Mouse (Mus musculus) lung, embryonic 16.5 days (tissue): ENCODE results near the gene Tia1. TPM values are rescaled to one million over a fixed set of nuclear protein-coding genes. Genes with fewer than 3 reads are reported as not detected.
A peak's percentile ranks its signal among the peaks of the same experiment; 100 is the strongest.

ENCODE experiments used
- ATAC-seq: fragments of 200-750 bp; cut with Nextera tagmentation; 2 replicates; pipeline ENCODE4 v1.8.0; 2017; ENCODE audit warnings: low read depth, mild to moderate bottlenecking, moderate library complexity
- H3K27ac ChIP-seq: fragments of 300-500 bp; sonication (generic); 2 replicates; pipeline ENCODE4 v1.5.1; 2014; ENCODE audit warnings: mild to moderate bottlenecking, control low read depth, low read length
- H3K27me3 ChIP-seq: fragments of 300-500 bp; sonication (generic); 2 replicates; pipeline ENCODE4 v1.6.1; 2014; ENCODE audit warnings: low read depth, low read length, mixed read lengths; ENCODE audit not compliant: control insufficient read depth, insufficient read depth
- H3K36me3 ChIP-seq: fragments of 300-500 bp; sonication (generic); 2 replicates; pipeline ENCODE4 v1.6.1; 2014; ENCODE audit warnings: low read length; ENCODE audit not compliant: control insufficient read depth, insufficient read depth
- H3K4me1 ChIP-seq: fragments of 300-500 bp; sonication (generic); replicated peaks from 2 replicates; pipeline ENCODE4 v1.6.1; 2014; ENCODE audit warnings: low read length, mixed read lengths; ENCODE audit not compliant: control insufficient read depth, insufficient read depth
- H3K4me2 ChIP-seq: fragments of 300-500 bp; sonication (generic); 2 replicates; pipeline ENCODE4 v1.6.1; 2014; ENCODE audit warnings: low read depth, low read length, control low read depth
- H3K4me3 ChIP-seq: fragments of 300-500 bp; sonication (generic); 2 replicates; pipeline ENCODE4 v1.5.1; 2014; ENCODE audit warnings: mild to moderate bottlenecking, low read length, control low read depth
- H3K9ac ChIP-seq: fragments of 300-500 bp; sonication (generic); 2 replicates; pipeline ENCODE4 v1.6.1; 2014; ENCODE audit warnings: low read length, control low read depth
- H3K9me3 ChIP-seq: fragments of 300-500 bp; sonication (generic); 2 replicates; pipeline ENCODE4 v1.6.1; 2016; ENCODE audit warnings: low read length; ENCODE audit not compliant: control insufficient read depth
- WGBS: fragments of 180-500 bp; shearing (Covaris S2); extraction: QIAGEN DNeasy Blood & Tissue Kit; methylation state at CpG from one replicate; pipeline ENCODE4 v1.1.7; 2014; 5-methylcytosine and 5-hydroxymethylcytosine counted together
- polyA plus RNA-seq: library from polyadenylated mRNA; unstranded; fragments of >200 nt; fragmentation: Nextera tagmentation; extraction: Ambion mirVana; gene quantifications from 2 replicates; pipeline ENCODE4 v1.2.1, GENCODE M21; 2015

The Tia1 gene
- polyA plus RNA-seq, 1 experiment from 2014 or later = 177 TPM

DNA sequence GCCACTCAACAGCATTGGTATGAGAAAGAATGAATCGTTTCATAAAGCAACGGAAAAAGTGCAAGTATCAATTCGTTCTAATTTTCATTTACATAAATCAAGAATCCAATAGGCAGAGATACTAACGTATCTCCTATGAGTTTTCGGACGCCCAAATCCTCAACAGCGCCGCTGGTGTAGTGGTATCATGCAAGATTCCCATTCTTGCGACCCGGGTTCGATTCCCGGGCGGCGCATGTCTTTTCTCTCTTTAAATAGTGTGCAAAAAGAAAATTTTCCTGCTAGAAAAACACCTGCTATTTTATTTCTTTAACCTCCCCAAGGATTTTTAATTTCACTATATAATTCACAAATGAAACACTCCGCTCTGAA lies 305 bp upstream of the Tia1 start:
- Histone ChIP-seq H3K4me2 (peak overlapping the region; percentile 52), H3K36me3 (peaks cover 5% of the 10 kb centered on the region; the same call in 1 of the 2 replicates), H3K4me3 (peak overlapping the region; percentile 80), H3K4me1 (peaks cover 6% of the 10 kb centered on the region), H3K27me3 (no peaks in the 10 kb centered on the region), H3K9me3 (no peaks in the 10 kb centered on the region), H3K9ac (no peak overlapping the region; the same call in 1 of the 2 replicates), H3K27ac (peak overlapping the region; percentile 100)
- ATAC-seq = peak; percentile 73
- under 1% methylated on average over 15 of the region's 15 CpGs for WGBS

DNA sequence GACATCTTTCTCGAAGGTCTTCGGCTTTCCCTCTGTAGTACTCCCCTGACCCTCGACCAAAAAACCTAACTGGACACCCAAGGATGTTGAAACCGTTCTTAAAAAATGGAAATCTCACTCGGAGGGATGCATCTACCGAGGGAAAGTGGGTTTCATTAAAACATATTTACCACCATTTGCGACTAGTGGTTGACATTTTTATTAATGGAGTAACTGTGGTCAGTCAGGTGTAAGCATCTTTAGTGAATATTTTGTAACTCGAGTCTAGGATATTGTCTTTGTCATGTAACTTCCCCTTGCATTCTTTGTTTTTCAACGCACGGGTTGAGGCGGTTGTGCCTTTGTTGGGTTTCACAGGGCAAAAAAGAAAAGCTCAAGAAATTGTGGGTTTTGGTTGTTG lies 977 bp downstream of the Tia1 start:
- peaks cover 5% of the 10 kb centered on the region; the same call in 1 of the 2 replicates for H3K36me3 ChIP-seq
- H3K4me3 ChIP-seq = peak overlapping the region; percentile 80
- peak overlapping the region; percentile 73 for H3K4me2 ChIP-seq
- peaks cover 6% of the 10 kb centered on the region for H3K4me1 ChIP-seq
- H3K9me3 ChIP-seq = no peaks in the 10 kb centered on the region
- peak overlapping the region; percentile 95 for H3K9ac ChIP-seq
- no peaks in the 10 kb centered on the region for H3K27me3 ChIP-seq
- peak overlapping the region; percentile 100 for H3K27ac ChIP-seq
- under 1% methylated on average over 11 of the region's 11 CpGs for WGBS
- no peak for ATAC-seq

DNA sequence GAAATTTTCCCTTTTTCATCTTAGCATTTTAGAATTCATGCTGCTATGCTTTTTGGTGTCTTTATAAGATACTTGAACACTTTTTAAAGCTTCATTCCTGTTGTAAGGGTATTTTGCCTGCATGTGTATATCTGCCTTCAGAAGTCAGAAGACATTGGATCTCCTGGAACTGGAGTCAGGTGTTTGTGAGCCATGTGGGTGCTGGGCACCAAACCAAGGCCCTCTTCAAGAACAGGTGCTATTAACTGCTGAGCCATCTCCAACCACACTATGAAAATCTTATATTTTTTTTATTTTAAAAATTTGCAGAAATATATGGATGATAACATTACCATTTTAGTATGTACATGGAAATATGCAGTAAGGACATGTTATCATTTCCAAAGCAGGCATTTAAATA lies 2.3 kb downstream of the Tia1 start:
- ATAC-seq = no peak
- Histone ChIP-seq H3K36me3 (peaks cover 5% of the 10 kb centered on the region; the same call in 1 of the 2 replicates), H3K9me3 (no peaks in the 10 kb centered on the region), H3K4me1 (peaks cover 6% of the 10 kb centered on the region), H3K4me3 (no peak overlapping the region), H3K27me3 (no peaks in the 10 kb centered on the region), H3K9ac (no peak overlapping the region), H3K4me2 (peak overlapping the region; percentile 27; the same call in 1 of the 2 replicates), H3K27ac (no peak overlapping the region)

DNA sequence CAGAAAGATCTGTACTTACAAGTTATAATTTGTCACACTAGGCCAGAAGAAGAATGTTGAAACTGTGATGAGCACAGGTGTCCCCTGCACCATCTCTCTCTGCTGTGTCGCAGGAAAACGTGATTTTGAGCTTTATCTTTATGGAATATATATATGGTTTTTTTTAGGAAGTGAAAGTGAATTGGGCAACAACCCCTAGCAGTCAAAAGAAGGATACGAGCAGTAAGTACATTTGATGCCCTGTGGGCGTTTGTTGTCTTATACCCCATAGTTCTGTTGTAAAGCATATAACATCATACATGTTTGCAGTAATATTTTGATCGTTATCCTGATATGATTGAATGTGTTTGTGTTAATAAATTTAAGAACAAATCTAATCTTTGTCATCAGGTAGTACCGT lies 14.7 kb downstream of the Tia1 start:
- no peak overlapping the region for H3K9ac ChIP-seq
- no peaks in the 10 kb centered on the region for H3K27me3 ChIP-seq
- no peak overlapping the region for H3K4me3 ChIP-seq
- H3K27ac ChIP-seq = no peak overlapping the region
- H3K4me2 ChIP-seq = no peak overlapping the region
- H3K36me3 ChIP-seq = peaks cover 45% of the 10 kb centered on the region
- no peak for ATAC-seq
- H3K4me1 ChIP-seq = no peaks in the 10 kb centered on the region
- 86% methylated on average over 6 of the region's 6 CpGs for WGBS
- H3K9me3 ChIP-seq = no peaks in the 10 kb centered on the region

DNA sequence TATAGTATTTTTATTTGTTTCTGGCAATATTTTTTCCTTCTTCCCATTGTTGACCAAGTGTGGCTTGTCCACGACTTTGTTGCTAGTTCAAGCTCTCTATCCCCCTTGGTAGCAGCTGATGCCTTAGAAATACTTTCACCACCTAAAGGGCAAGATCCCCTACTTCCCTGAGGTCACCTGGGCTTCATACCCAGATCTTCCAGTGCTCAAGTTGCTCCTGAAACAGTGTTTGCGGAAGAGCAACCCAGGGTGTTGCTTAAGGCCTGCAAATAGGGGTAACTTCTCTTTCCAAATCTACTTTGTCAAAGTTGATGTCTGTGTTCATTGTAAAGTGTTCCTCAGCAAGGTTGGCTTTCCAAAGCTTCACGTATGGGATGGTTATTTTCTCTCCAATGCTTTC lies 15.2 kb downstream of the Tia1 start:
- H3K9me3 ChIP-seq = no peaks in the 10 kb centered on the region
- no peak overlapping the region for H3K9ac ChIP-seq
- WGBS = 90% methylated on average over 3 of the region's 3 CpGs
- no peak overlapping the region for H3K27ac ChIP-seq
- no peak overlapping the region for H3K4me3 ChIP-seq
- H3K27me3 ChIP-seq = no peaks in the 10 kb centered on the region
- H3K4me2 ChIP-seq = no peak overlapping the region
- H3K4me1 ChIP-seq = no peaks in the 10 kb centered on the region
- no peak for ATAC-seq
- H3K36me3 ChIP-seq = peaks cover 45% of the 10 kb centered on the region

DNA sequence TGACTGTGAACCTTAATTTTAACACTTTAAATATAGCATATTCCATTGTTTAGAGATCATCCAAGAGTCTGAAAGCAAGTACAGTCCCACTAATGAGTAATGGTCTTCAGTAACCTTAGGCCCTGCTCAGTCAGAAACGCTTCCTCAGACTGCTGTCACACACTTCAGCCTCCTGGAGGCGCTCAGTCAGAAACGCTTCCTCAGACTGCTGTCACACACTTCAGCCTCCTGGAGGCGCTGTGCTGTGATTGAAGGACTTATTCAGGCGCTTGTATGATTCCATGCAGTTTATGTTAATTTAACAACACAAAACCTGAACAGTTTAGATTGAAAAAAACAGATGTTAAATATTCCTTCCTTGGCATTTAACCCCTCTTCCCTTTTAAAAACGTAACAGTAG lies 16.5 kb downstream of the Tia1 start:
- ATAC-seq = no peak
- Histone ChIP-seq H3K4me1 (no peaks in the 10 kb centered on the region), H3K4me2 (no peak overlapping the region), H3K27ac (no peak overlapping the region), H3K9ac (no peak overlapping the region), H3K4me3 (no peak overlapping the region), H3K27me3 (no peaks in the 10 kb centered on the region), H3K36me3 (peaks cover 49% of the 10 kb centered on the region), H3K9me3 (no peaks in the 10 kb centered on the region)
- 76% methylated on average over 6 of the region's 6 CpGs for WGBS

DNA sequence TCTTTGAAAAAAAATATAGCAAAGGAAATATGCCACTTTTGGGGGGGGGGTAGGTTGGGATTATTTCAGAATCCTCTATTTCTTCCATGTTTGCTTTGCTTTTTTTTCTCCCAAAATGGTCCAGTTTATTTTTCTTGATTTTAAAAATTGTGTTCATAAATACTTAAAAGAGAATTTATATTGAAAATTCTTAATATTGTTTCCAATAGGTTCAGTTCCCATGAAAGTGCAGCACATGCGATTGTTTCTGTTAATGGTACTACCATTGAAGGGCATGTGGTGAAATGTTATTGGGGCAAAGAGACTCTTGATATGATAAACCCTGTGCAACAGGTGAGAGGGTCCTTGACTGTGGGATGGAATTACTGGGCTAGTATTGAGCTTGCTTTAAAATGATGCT lies 22.3 kb downstream of the Tia1 start, which contains the start of gene Gm44790:
Gm44790 (plus strand) TSS at position 301 of the 400 bp plus-strand sequence.
- no peak within 1 kb of the TSS for H3K27ac ChIP-seq
- ATAC-seq = no peak
- no peak within 1 kb of the TSS for H3K9ac ChIP-seq
- H3K4me2 ChIP-seq = no peak within 1 kb of the TSS
- 96% methylated on average over 1 of the region's 1 CpGs for WGBS
- no peaks in the 10 kb centered on the region for H3K4me1 ChIP-seq
- no peak within 1 kb of the TSS for H3K4me3 ChIP-seq
- peaks cover 48% of the 10 kb centered on the region for H3K36me3 ChIP-seq
- H3K27me3 ChIP-seq = no peaks in the 10 kb centered on the region
- H3K9me3 ChIP-seq = no peaks in the 10 kb centered on the region

DNA sequence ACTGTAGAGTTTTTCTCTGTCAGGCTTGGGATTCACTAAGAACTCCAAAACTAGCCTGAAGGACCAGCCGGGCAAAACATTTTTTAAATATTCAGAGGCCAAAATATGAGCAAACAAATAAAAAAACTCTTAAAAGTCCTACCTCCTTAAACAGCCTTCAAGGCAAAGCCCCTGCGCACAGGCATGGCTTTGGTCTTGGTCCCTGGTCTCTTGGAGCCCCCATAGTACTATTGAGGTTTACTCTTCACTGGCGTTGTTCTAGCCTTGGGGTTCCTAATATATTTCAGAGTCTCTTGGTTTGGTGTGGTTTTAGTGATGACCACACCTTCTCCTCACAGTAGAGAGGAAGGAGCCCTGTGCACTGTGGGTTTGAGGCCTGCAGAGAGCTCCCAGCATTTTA lies 27.5 kb downstream of the Tia1 start:
- ATAC-seq = no peak
- Histone ChIP-seq H3K36me3 (peaks cover 40% of the 10 kb centered on the region), H3K9me3 (no peaks in the 10 kb centered on the region), H3K4me2 (no peak overlapping the region), H3K4me3 (no peak overlapping the region), H3K9ac (no peak overlapping the region), H3K27me3 (no peaks in the 10 kb centered on the region), H3K27ac (no peak overlapping the region), H3K4me1 (no peaks in the 10 kb centered on the region)
- WGBS = 91% methylated on average over 3 of the region's 3 CpGs

DNA sequence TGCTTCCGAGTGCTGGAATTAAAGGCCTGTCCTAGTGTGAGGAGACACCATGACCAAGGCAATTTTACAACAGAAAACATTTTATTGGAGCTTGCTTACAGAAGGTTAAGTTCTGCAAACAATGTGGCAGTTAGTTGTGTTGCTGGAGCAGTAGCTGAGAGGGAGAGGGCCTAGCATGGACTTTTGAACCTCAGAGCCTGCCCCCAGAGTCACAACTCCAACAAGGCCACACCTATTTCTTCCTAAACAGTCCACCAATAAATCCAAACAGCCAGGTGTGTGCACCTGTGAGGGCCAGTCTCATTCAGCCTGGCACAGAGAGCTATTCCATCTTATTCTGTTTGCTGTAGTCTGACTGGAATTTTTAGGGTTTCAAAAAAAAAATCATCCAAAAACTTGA lies 29.7 kb downstream of the Tia1 start:
- H3K9me3 ChIP-seq = no peaks in the 10 kb centered on the region
- peaks cover 27% of the 10 kb centered on the region; the same call in 1 of the 2 replicates for H3K36me3 ChIP-seq
- H3K4me1 ChIP-seq = no peaks in the 10 kb centered on the region
- H3K27ac ChIP-seq = no peak overlapping the region
- H3K27me3 ChIP-seq = no peaks in the 10 kb centered on the region
- H3K9ac ChIP-seq = no peak overlapping the region
- 90% methylated on average over 1 of the region's 1 CpGs for WGBS
- ATAC-seq = no peak
- H3K4me3 ChIP-seq = no peak overlapping the region
- H3K4me2 ChIP-seq = no peak overlapping the region

DNA sequence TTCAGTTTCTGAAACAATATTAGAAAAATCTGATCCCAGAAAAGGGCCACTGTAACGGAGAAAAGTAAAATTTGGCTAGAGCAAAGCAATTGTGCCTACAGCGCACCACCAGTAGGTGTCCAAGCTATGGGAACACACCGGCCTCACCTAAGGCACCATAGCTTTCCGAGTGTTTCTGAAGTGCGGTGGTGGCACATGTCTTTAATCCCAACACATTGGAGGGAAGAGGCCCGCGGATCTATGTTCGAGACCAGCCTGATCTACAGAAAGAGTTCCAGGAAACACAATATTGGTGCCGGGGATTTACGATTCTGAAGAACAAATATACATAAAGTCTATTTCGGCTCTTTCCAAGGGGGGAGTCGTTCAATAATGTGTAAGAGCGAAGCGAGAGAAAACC lies 33.7 kb downstream of the Tia1 start:
- WGBS = 2% methylated on average over 14 of the region's 14 CpGs

More for the DNA sequence above, 33.7 kb downstream of the Tia1 start:
- no peaks in the 10 kb centered on the region for H3K9me3 ChIP-seq
- peaks cover 12% of the 10 kb centered on the region; the same call in 1 of the 2 replicates for H3K36me3 ChIP-seq
- H3K4me3 ChIP-seq = peak overlapping the region; percentile 74
- peak overlapping the region; percentile 68 for H3K4me2 ChIP-seq
- peak; percentile 53; the same call in 1 of the 2 replicates for ATAC-seq
- H3K4me1 ChIP-seq = peaks cover 6% of the 10 kb centered on the region
- H3K27me3 ChIP-seq = no peaks in the 10 kb centered on the region
- peak overlapping the region; percentile 72 for H3K9ac ChIP-seq
- peak overlapping the region; percentile 84 for H3K27ac ChIP-seq
